Mouse (Mus musculus): ENCODE data around the gene Cyb5d1.

DNA sequence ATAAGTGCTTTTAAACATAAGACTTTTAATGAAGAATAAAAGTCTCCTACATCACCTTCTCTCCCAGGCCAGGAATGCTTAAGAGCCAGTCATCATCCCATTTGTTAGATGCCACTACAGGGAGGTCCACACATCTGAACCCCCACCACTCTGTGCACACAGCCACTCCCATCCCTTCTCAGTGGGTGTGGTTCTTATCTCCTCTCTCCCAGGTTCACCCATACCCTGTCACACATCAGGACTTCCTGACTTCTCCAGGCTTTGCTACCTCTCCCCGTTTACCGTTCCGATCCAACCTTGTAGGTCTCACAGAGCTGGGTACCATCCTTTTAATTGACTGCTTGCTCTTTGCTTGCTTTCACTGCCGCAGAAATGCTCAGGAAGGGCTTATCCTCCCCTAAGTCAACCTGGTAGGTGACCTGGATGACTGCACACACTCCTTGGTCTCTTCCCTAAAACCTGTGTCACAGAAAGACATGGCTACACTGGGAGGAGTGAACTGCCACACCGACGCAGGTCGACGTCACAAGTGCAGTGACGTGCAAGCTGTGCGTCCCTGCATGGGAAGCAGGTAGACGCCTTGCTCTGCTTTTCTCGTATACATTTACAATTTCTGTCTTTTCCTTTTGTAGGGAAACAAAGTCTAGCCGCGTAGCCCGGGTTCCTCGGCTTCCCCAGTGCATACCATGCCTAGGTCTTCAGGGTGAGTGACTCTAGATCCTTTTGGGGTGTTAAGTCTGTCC, 22.0 kb downstream of the Cyb5d1 start:
- TF ChIP-seq CTCF (IDR thresholded peaks at IDR 0.05), result no peak
- TF ChIP-seq POLR2A (IDR thresholded peaks at IDR 0.05; ENCODE audit: insufficient read depth, low read depth, low read length), result no peak

Measured in heart, adult 2 months (tissue).